Mouse (Mus musculus): ENCODE data around the gene Rybp. TPM values are rescaled to one million over a fixed set of nuclear protein-coding genes. Genes with fewer than 3 reads are reported as not detected.

The Rybp gene
- total and polyA plus RNA-seq, 2 experiments, result 6.7 TPM

DNA sequence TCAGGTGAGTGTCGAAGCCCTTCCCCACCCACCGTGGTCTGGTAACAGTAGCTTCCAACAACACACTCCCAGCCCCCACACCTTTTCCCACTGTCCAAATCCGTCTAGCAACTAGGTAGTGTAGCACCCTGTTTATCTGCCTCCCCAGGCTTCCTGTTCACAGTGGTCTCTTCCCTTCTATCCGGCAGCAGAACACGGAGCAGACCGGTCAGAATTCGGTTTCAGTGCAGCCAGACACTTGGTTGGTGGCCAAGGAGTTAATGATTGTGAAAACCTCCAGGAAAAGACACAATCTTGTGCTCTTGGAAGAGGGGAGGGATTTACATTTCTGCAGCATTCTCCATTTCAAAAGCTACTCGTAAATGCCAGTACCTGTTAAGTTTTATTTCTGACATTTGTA is 44.3 kb upstream of the Rybp start:
- no peak for TF ChIP-seq POLR2A (IDR thresholded peaks at IDR 0.05; ENCODE audit: extremely low read depth, insufficient read depth, low read length)
- TF ChIP-seq CTCF (IDR thresholded peaks at IDR 0.05; ENCODE audit: low read depth, low read length), result no peak
- 26% methylated on average over 8 of the region's 8 CpGs for WGBS
- no peaks in the 10 kb centered on the region for H3K27me3 ChIP-seq (ENCODE audit: control insufficient read depth, insufficient read depth, low read length)
- no peaks in the 10 kb centered on the region for H3K79me2 ChIP-seq (ENCODE audit: control insufficient read depth, insufficient read depth, low read length)
- H3K4me3 ChIP-seq (ENCODE audit: insufficient read depth, low read depth, low read length), result no peak overlapping the region
- peaks cover 3% of the 10 kb centered on the region for H3K4me1 ChIP-seq (ENCODE audit: control insufficient read depth, insufficient read depth, low read length)
- no peak overlapping the region for H3K27ac ChIP-seq (replicated peaks; ENCODE audit: insufficient read depth, low read depth, low read length)
- H3K36me3 ChIP-seq (ENCODE audit: control insufficient read depth, insufficient read depth, low read length), result no peaks in the 10 kb centered on the region
- peak overlapping the region; percentile 12; the same call in 1 of the 2 replicates for H3K9ac ChIP-seq (ENCODE audit: low read depth, low read length)
- peak; percentile 53 for DNase-seq (ENCODE audit: extremely low read depth, low read depth, low spot score)

DNA sequence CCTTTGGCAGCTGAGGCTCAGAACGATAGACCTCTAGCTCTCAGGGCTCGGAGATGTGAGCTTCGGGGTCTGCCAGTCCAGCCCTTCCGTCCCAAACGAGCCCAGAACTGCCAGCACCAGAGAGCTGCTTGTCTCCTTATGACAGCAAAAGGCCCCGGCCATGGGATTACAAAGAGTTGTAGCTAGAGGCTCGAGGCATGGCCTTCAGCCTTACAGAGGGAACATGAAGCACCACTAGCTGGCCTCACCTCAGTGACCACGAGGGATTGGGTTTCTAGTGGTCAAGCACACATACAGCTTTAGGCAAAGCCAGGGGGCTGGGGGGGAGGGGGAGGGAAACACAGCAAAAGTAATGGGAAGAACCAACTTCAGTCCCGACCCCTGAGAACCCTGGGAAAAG is 43.8 kb upstream of the Rybp start:
- Histone ChIP-seq H3K4me3 (ENCODE audit: insufficient read depth, low read depth, low read length) (no peak overlapping the region), H3K27me3 (ENCODE audit: control insufficient read depth, insufficient read depth, low read length) (no peaks in the 10 kb centered on the region), H3K79me2 (ENCODE audit: control insufficient read depth, insufficient read depth, low read length) (no peaks in the 10 kb centered on the region), H3K4me1 (ENCODE audit: control insufficient read depth, insufficient read depth, low read length) (peaks cover 3% of the 10 kb centered on the region), H3K9ac (ENCODE audit: low read depth, low read length) (no peak overlapping the region), H3K36me3 (ENCODE audit: control insufficient read depth, insufficient read depth, low read length) (no peaks in the 10 kb centered on the region), H3K27ac (replicated peaks; ENCODE audit: insufficient read depth, low read depth, low read length) (no peak overlapping the region)
- TF ChIP-seq POLR2A (IDR thresholded peaks at IDR 0.05; ENCODE audit: extremely low read depth, insufficient read depth, low read length), result no peak
- no peak for TF ChIP-seq CTCF (IDR thresholded peaks at IDR 0.05; ENCODE audit: low read depth, low read length)
- DNase-seq (ENCODE audit: extremely low read depth, low read depth, low spot score), result no peak
- 96% methylated on average over 9 of the region's 9 CpGs for WGBS

DNA sequence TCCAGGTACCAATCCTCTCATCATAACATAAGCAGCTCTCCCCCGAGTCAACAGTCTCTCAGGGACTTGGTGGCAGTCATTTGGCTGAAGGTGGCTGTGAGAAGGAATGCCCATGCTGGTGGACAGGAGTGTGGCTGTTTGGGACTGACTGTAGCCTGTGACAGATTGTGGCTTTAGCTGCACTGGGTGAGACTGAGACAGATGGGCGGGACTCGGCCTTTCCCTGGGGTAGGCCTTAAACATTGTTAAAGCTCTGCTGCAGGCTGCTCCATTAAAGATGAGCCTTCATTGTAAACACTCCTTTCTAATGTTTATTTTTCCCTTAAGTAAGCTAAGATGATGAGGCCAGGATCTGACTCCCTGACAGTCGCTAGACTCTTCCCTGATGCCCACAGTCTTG is 42.3 kb upstream of the Rybp start:
- Histone ChIP-seq H3K36me3 (ENCODE audit: control insufficient read depth, insufficient read depth, low read length) (no peaks in the 10 kb centered on the region), H3K27ac (replicated peaks; ENCODE audit: insufficient read depth, low read depth, low read length) (no peak overlapping the region), H3K4me3 (ENCODE audit: insufficient read depth, low read depth, low read length) (no peak overlapping the region), H3K27me3 (ENCODE audit: control insufficient read depth, insufficient read depth, low read length) (no peaks in the 10 kb centered on the region), H3K9ac (ENCODE audit: low read depth, low read length) (no peak overlapping the region), H3K4me1 (ENCODE audit: control insufficient read depth, insufficient read depth, low read length) (peaks cover 3% of the 10 kb centered on the region), H3K79me2 (ENCODE audit: control insufficient read depth, insufficient read depth, low read length) (no peaks in the 10 kb centered on the region)
- no peak for DNase-seq (ENCODE audit: extremely low read depth, low read depth, low spot score)
- WGBS, result 93% methylated on average over 4 of the region's 4 CpGs
- TF ChIP-seq CTCF (IDR thresholded peaks at IDR 0.05; ENCODE audit: low read depth, low read length) (no peak), POLR2A (IDR thresholded peaks at IDR 0.05; ENCODE audit: extremely low read depth, insufficient read depth, low read length) (no peak)

DNA sequence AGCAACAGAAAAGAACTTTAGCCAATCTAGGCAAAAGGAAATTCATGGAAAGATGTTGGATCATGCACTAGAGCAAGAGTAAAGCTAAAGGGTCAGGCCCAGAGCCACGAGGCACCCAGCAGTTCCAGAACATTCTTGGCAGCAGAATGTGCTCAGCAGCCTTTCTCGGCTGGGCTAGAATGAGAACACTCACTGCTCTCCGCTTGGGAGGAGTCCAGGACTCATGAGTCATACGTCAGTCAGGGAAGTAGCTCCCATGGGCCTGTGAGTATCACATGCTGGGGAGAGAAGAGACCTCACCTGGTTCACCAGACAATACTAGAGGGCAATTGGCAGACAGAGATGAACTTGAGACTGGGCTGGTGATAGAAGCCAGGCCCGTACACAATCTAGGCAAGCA is 39.8 kb upstream of the Rybp start:
- H3K4me1 ChIP-seq (ENCODE audit: control insufficient read depth, insufficient read depth, low read length), result peaks cover 5% of the 10 kb centered on the region
- H3K4me3 ChIP-seq (ENCODE audit: insufficient read depth, low read depth, low read length), result no peak overlapping the region
- 38% methylated on average over 5 of the region's 5 CpGs for WGBS
- no peaks in the 10 kb centered on the region for H3K27me3 ChIP-seq (ENCODE audit: control insufficient read depth, insufficient read depth, low read length)
- no peak overlapping the region for H3K27ac ChIP-seq (replicated peaks; ENCODE audit: insufficient read depth, low read depth, low read length)
- peak; percentile 65 for DNase-seq (ENCODE audit: extremely low read depth, low read depth, low spot score)
- no peak overlapping the region for H3K9ac ChIP-seq (ENCODE audit: low read depth, low read length)
- no peaks in the 10 kb centered on the region for H3K36me3 ChIP-seq (ENCODE audit: control insufficient read depth, insufficient read depth, low read length)
- no peaks in the 10 kb centered on the region for H3K79me2 ChIP-seq (ENCODE audit: control insufficient read depth, insufficient read depth, low read length)
- no peak for TF ChIP-seq CTCF (IDR thresholded peaks at IDR 0.05; ENCODE audit: low read depth, low read length)
- no peak for TF ChIP-seq POLR2A (IDR thresholded peaks at IDR 0.05; ENCODE audit: extremely low read depth, insufficient read depth, low read length)

DNA sequence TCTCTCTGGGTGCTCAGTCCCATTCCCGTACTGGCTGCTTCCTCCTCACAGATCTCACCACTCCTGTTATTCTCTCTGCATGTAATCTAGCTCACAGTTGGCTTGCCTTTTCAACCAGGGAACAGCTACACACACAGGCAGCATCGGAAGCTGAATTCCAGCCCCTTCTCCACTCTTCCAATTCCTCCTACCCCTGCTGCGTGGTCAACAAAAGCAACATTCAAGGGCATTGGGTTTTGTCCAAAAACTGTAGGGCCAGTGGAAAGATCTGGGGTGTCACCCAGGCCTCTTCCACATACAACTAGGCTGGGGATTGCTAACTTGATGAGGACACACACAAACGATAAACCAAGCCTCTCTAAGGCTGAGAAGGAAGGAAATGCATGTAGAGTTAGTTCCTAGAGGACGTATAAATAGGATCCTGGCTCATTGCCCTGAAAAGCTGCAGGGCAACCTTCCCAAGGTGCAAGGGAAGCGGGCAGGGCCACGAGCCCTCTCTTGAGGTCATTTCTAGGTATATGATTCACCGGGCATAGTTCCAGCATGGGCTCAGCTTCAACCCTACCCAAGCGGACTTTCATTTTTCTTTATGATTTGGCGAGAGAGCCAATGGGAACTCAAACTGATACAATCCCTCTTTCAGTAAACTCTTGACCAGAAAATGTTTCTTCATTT is 36.6 kb upstream of the Rybp start:
- Histone ChIP-seq H3K9ac (ENCODE audit: low read depth, low read length) (no peak overlapping the region), H3K79me2 (ENCODE audit: control insufficient read depth, insufficient read depth, low read length) (no peaks in the 10 kb centered on the region), H3K27me3 (ENCODE audit: control insufficient read depth, insufficient read depth, low read length) (no peaks in the 10 kb centered on the region), H3K27ac (replicated peaks; ENCODE audit: insufficient read depth, low read depth, low read length) (no peak overlapping the region), H3K4me3 (ENCODE audit: insufficient read depth, low read depth, low read length) (no peak overlapping the region), H3K4me1 (ENCODE audit: control insufficient read depth, insufficient read depth, low read length) (peaks cover 2% of the 10 kb centered on the region; the same call in 1 of the 2 replicates), H3K36me3 (ENCODE audit: control insufficient read depth, insufficient read depth, low read length) (no peaks in the 10 kb centered on the region)
- DNase-seq (ENCODE audit: extremely low read depth, low read depth, low spot score), result no peak
- 76% methylated on average over 10 of the region's 10 CpGs for WGBS
- TF ChIP-seq CTCF (IDR thresholded peaks at IDR 0.05; ENCODE audit: low read depth, low read length), result no peak
- no peak for TF ChIP-seq POLR2A (IDR thresholded peaks at IDR 0.05; ENCODE audit: extremely low read depth, insufficient read depth, low read length)

DNA sequence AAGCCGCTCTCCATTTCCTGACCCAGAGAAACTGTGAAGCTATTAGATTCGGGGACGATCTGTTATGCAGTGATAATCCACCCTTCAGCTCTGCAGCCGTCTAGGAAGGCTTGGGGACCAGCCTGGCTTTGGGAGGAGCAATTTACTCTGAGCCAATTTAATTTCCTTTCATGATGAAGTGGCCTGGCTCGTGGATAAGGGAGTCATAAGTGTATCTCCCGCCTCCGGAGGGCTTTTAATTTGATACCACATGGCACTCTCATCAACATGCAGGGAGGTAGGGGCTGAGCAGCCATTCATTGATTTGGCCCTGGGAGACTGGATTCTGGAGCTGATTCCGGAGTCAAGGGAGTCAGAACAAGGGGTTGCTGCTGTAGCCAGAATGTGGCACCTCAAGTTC is 35.3 kb upstream of the Rybp start:
- no peaks in the 10 kb centered on the region for H3K79me2 ChIP-seq (ENCODE audit: control insufficient read depth, insufficient read depth, low read length)
- no peak for DNase-seq (ENCODE audit: extremely low read depth, low read depth, low spot score)
- H3K4me1 ChIP-seq (ENCODE audit: control insufficient read depth, insufficient read depth, low read length), result peaks cover 2% of the 10 kb centered on the region; the same call in 1 of the 2 replicates
- H3K4me3 ChIP-seq (ENCODE audit: insufficient read depth, low read depth, low read length), result no peak overlapping the region
- no peak for TF ChIP-seq POLR2A (IDR thresholded peaks at IDR 0.05; ENCODE audit: extremely low read depth, insufficient read depth, low read length)
- TF ChIP-seq CTCF (IDR thresholded peaks at IDR 0.05; ENCODE audit: low read depth, low read length), result no peak
- H3K27me3 ChIP-seq (ENCODE audit: control insufficient read depth, insufficient read depth, low read length), result no peaks in the 10 kb centered on the region
- H3K9ac ChIP-seq (ENCODE audit: low read depth, low read length), result no peak overlapping the region
- no peaks in the 10 kb centered on the region for H3K36me3 ChIP-seq (ENCODE audit: control insufficient read depth, insufficient read depth, low read length)
- WGBS, result 67% methylated on average over 8 of the region's 8 CpGs
- H3K27ac ChIP-seq (replicated peaks; ENCODE audit: insufficient read depth, low read depth, low read length), result no peak overlapping the region

All from liver, adult 2 months (tissue).